Mouse (Mus musculus): Measurements from ENCODE around the gene 9530077C05Rik. TPM values are rescaled to one million over a fixed set of nuclear protein-coding genes. Genes with fewer than 3 reads are reported as not detected.
"Not testable (repeated sequence)": the region's sequence is repeated elsewhere in the genome, so short reads cannot be mapped to it uniquely, and the experiment has no call there.

The 9530077C05Rik gene
- polyA plus RNA-seq, 1 experiment = not detected

DNA sequence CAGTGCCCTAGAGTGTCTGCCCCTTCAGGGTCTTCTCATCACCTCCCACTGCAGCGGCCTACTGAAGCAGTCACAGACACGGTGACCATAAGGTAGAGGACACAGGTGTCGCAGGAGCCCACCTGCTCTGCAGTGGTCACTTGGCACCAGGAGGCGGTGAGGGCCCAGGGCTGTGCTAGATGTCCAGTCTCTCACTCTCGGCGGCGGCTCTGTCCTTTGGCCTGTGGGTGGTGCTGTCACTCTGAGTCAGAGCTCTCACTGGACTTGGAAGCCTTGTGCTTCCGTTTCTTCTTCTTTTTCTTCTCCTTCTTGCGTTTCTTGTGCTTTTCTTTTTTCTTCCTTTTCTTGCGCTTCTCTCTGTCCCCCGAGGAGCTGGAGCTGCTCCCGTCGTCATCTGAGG, 37.1 kb downstream of the 9530077C05Rik start:
- H3K27ac ChIP-seq (ENCODE audit: insufficient read depth, low read depth, low read length) = no peak overlapping the region
- no peak overlapping the region for H3K4me3 ChIP-seq (ENCODE audit: insufficient read depth, low read depth, low read length)
- 82% methylated on average over 13 of the region's 13 CpGs for WGBS
- H3K4me1 ChIP-seq (ENCODE audit: control insufficient read depth, insufficient read depth, low read length) = no peaks in the 10 kb centered on the region; the same call in 1 of the 2 replicates
- TF ChIP-seq CTCF (IDR thresholded peaks at IDR 0.05; ENCODE audit: insufficient read depth, low read depth, low read length) = no peak
- TF ChIP-seq POLR2A (IDR thresholded peaks at IDR 0.05; ENCODE audit: insufficient read depth, low read depth, low read length) = no peak

- Histone ChIP-seq H3K4me3 (ENCODE audit: insufficient read depth, low read depth, low read length) (no peak overlapping the region), H3K27ac (ENCODE audit: insufficient read depth, low read depth, low read length) (no peak overlapping the region), H3K4me1 (ENCODE audit: control insufficient read depth, insufficient read depth, low read length) (no peaks in the 10 kb centered on the region; the same call in 1 of the 2 replicates)
- TF ChIP-seq CTCF (IDR thresholded peaks at IDR 0.05; ENCODE audit: insufficient read depth, low read depth, low read length) = no peak
- no peak for TF ChIP-seq POLR2A (IDR thresholded peaks at IDR 0.05; ENCODE audit: insufficient read depth, low read depth, low read length)
- WGBS = 92% methylated on average over 6 of the region's 6 CpGs
Observed at GRCm38 (mm10) chr9:22449209-22449608, 37.9 kb downstream of the 9530077C05Rik start.

DNA sequence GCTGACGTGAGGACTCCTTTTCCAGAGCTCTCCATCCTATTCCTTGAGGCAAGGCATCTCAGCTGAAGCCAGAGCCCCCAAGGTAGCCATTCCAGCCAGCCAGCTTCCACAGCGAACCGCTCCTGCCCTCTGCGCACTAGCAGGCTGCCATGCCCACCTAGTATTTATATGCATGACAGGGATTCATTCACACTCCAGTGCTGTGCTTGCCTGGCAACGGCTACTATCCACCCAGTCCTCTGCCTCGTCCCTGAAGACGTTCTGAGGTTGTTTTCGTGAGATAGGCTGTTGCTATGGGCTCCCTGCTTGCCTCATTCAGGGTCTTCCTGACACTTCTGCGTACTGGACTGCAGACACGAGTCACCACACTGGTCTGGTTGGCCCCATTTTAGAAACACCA, 41.4 kb downstream of the 9530077C05Rik start:
- TF ChIP-seq CTCF (IDR thresholded peaks at IDR 0.05; ENCODE audit: insufficient read depth, low read depth, low read length) = no peak
- TF ChIP-seq POLR2A (IDR thresholded peaks at IDR 0.05; ENCODE audit: insufficient read depth, low read depth, low read length) = no peak
- no peaks in the 10 kb centered on the region; the same call in 1 of the 2 replicates for H3K4me1 ChIP-seq (ENCODE audit: control insufficient read depth, insufficient read depth, low read length)
- no peak overlapping the region for H3K4me3 ChIP-seq (ENCODE audit: insufficient read depth, low read depth, low read length)
- 84% methylated on average over 10 of the region's 10 CpGs for WGBS
- H3K27ac ChIP-seq (ENCODE audit: insufficient read depth, low read depth, low read length) = no peak overlapping the region

GRCm38 (mm10) chr9:22453501-22453924, 42.2 kb downstream of the 9530077C05Rik start:
- no peaks in the 10 kb centered on the region; the same call in 1 of the 2 replicates for H3K4me1 ChIP-seq (ENCODE audit: control insufficient read depth, insufficient read depth, low read length)
- WGBS = 86% methylated on average over 10 of the region's 10 CpGs
- no peak overlapping the region for H3K27ac ChIP-seq (ENCODE audit: insufficient read depth, low read depth, low read length)
- no peak overlapping the region for H3K4me3 ChIP-seq (ENCODE audit: insufficient read depth, low read depth, low read length)
- TF ChIP-seq POLR2A (IDR thresholded peaks at IDR 0.05; ENCODE audit: insufficient read depth, low read depth, low read length) = no peak
- TF ChIP-seq CTCF (IDR thresholded peaks at IDR 0.05; ENCODE audit: insufficient read depth, low read depth, low read length) = no peak

DNA sequence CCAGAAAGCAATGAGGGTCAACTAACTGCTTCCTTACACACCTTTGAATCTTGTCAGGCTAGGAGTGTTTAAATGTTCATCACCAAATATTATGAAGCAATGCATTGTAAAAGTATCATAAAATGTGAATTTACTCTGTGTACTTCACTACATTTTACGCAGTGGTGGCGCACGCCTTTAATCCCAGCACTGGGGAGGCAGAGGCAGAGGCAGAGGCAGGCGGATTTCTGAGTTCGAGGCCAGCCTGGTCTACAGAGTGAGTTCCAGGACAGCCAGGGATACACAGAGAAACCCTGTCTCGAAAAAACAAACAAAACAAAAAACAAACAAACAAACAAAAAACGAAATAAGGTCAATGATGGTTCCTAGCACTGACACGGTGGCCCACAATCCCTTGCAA, 42.7 kb downstream of the 9530077C05Rik start, which contains the start of gene Gm17545:
TSS of gene Gm17545 (plus strand) at position 301 of the 400 bp plus-strand sequence.
- H3K4me3 ChIP-seq (ENCODE audit: insufficient read depth, low read depth, low read length); H3K27ac ChIP-seq (ENCODE audit: insufficient read depth, low read depth, low read length); H3K4me1 ChIP-seq (ENCODE audit: control insufficient read depth, insufficient read depth, low read length): not testable (repeated sequence)
- WGBS = 92% methylated on average over 8 of the region's 8 CpGs

GRCm38 (mm10) chr9:22455041-22455440, 43.7 kb downstream of the 9530077C05Rik start:
- Histone ChIP-seq H3K4me3 (ENCODE audit: insufficient read depth, low read depth, low read length) (no peak overlapping the region), H3K27ac (ENCODE audit: insufficient read depth, low read depth, low read length) (no peak overlapping the region)
- TF ChIP-seq POLR2A (IDR thresholded peaks at IDR 0.05; ENCODE audit: insufficient read depth, low read depth, low read length) (no peak), CTCF (IDR thresholded peaks at IDR 0.05; ENCODE audit: insufficient read depth, low read depth, low read length) (no peak)

DNA sequence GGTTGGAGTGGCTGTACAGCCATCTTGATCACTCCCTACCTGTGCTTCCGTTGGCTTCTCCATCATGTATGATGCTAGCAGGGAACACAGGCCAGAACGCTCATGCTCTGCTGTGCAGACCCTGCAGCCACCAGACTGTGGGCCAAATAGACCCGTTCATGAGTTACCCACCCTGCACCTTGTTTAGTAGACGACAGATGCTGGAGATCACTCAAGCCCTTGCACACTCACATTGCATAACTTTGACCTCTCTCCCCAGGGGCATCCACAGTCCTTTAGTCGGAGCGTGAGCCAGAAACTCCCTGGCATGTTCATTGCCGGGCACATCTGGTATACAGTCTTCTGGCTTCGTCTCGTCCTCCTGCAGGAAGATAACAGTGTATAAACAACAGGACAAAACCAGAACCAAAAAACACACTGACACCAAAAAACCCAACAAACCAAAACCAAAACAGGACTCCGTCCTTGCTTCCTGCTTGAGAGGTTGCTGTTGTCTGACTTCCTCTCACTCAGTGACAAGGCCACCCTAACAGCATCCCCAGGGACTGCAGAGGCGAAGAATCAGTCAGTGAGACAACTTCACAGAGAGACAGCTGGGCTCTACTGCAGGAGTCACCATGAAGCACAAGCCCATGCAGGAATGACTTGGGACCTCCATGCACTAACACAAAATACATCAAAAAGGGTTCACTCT, 46.0 kb downstream of the 9530077C05Rik start:
- 88% methylated on average over 11 of the region's 11 CpGs for WGBS
- no peak overlapping the region for H3K27ac ChIP-seq (ENCODE audit: insufficient read depth, low read depth, low read length)

More at GRCm38 (mm10) chr9:22455041-22455440, 43.7 kb downstream of the 9530077C05Rik start:
- no peaks in the 10 kb centered on the region; the same call in 1 of the 2 replicates for H3K4me1 ChIP-seq (ENCODE audit: control insufficient read depth, insufficient read depth, low read length)

DNA sequence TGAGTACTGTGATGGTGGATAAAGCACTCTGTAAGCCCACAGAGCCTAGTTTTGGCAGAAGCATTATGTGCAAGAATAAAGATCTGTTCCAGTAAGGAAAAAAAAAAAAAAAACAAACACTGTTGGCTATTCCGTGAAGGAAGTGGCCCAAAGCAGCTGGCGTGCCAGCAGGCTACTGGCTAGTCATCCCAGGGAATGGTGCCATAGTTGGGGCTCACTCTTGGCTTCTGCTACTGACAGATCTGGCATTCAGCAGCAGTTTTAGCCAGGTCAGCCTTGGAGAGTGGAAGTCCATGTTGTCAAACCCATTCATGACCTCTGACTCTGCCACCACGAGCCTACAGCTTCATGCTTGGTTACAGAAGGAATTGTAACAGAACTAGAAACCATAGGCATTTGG, 50.6 kb downstream of the 9530077C05Rik start:
- Histone ChIP-seq H3K4me1 (ENCODE audit: control insufficient read depth, insufficient read depth, low read length) (no peaks in the 10 kb centered on the region), H3K4me3 (ENCODE audit: insufficient read depth, low read depth, low read length) (no peak overlapping the region), H3K27ac (ENCODE audit: insufficient read depth, low read depth, low read length) (no peak overlapping the region)
- no peak for TF ChIP-seq CTCF (IDR thresholded peaks at IDR 0.05; ENCODE audit: insufficient read depth, low read depth, low read length)
- no peak for TF ChIP-seq POLR2A (IDR thresholded peaks at IDR 0.05; ENCODE audit: insufficient read depth, low read depth, low read length)
- WGBS = 46% methylated on average over 3 of the region's 3 CpGs

More for the DNA sequence above, 46.0 kb downstream of the 9530077C05Rik start:
- TF ChIP-seq CTCF (IDR thresholded peaks at IDR 0.05; ENCODE audit: insufficient read depth, low read depth, low read length) (no peak), POLR2A (IDR thresholded peaks at IDR 0.05; ENCODE audit: insufficient read depth, low read depth, low read length) (no peak)
- H3K4me1 ChIP-seq (ENCODE audit: control insufficient read depth, insufficient read depth, low read length) = no peaks in the 10 kb centered on the region; the same call in 1 of the 2 replicates
- H3K4me3 ChIP-seq (ENCODE audit: insufficient read depth, low read depth, low read length) = no peak overlapping the region

DNA sequence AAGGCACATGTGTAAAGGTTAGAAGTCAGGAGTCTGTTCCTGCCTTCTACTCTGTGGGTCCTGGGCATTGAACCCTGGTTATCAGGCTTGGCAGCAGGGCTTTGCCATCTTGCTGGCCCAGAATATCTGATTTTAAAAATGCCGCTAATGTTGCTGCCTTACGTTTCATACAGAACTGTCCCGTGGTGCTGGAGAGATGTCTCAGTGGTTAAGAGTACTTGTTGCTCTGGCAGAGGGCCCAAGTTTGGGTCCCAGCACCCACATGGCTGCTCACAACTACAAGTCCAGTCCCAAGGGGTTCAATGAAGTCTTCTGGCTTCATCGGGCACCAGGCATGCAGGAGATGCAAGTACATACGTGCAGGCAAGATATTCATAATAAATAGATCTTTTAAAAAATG, 54.9 kb downstream of the 9530077C05Rik start:
- TF ChIP-seq CTCF (IDR thresholded peaks at IDR 0.05; ENCODE audit: insufficient read depth, low read depth, low read length) = no peak
- Histone ChIP-seq H3K27ac (ENCODE audit: insufficient read depth, low read depth, low read length) (no peak overlapping the region), H3K4me3 (ENCODE audit: insufficient read depth, low read depth, low read length) (no peak overlapping the region), H3K4me1 (ENCODE audit: control insufficient read depth, insufficient read depth, low read length) (no peaks in the 10 kb centered on the region)
- 96% methylated on average over 5 of the region's 5 CpGs for WGBS
